Comparison of ENCODE assay signal across 16 mouse cellular contexts in genomic region chr14:45647632-45648031, GRCm38 (mm10).
"Had no signal": no experiment of that assay in that cellular context is flagged by ENCODE, and none has a peak within 500 bp of the region (broad histone marks: within the 10 kb centered on the region; RNA-seq: fewer than 3 reads in every experiment).

No protein-coding gene starts in this region.

- DNase-seq: kidney, postnatal 14 days; kidney, postnatal 4 days; left cerebral cortex, postnatal 4 days; liver, postnatal 0 days; lung, embryonic 14.5 days; thymus, postnatal 25 days had no signal

- H3K9me3 ChIP-seq: limb, embryonic 12.5 days; limb, embryonic 15.5 days; midbrain, embryonic 12.5 days; neural tube, embryonic 13.5 days had no signal

- ATAC-seq: liver, postnatal 0 days; lung, postnatal 0 days; midbrain, embryonic 16.5 days had no signal

- H3K27me3 ChIP-seq: limb, embryonic 12.5 days; limb, embryonic 15.5 days; midbrain, embryonic 12.5 days; neural tube, embryonic 13.5 days had no signal

- H3K36me3 ChIP-seq: limb, embryonic 12.5 days; limb, embryonic 15.5 days; midbrain, embryonic 12.5 days; neural tube, embryonic 13.5 days had no signal

- H3K4me3 ChIP-seq: limb, embryonic 12.5 days; limb, embryonic 15.5 days; midbrain, embryonic 12.5 days; myocyte; neural tube, embryonic 13.5 days had no signal

- H3K27ac ChIP-seq: limb, embryonic 12.5 days; limb, embryonic 15.5 days; liver, embryonic 14.5 days; macrophage; midbrain, embryonic 12.5 days; neural tube, embryonic 13.5 days had no signal

- H3K9ac ChIP-seq: limb, embryonic 12.5 days; limb, embryonic 15.5 days; liver, embryonic 14.5 days; liver, postnatal 0 days; lung, embryonic 14.5 days; midbrain, embryonic 12.5 days; neural tube, embryonic 13.5 days had no signal

- H3K4me2 ChIP-seq: limb, embryonic 12.5 days; limb, embryonic 15.5 days; liver, embryonic 11.5 days; lung, embryonic 14.5 days; midbrain, embryonic 12.5 days; neural tube, embryonic 13.5 days had no signal
